Mouse (Mus musculus): Measurements from ENCODE around the gene Hist1h2ag. TPM values are rescaled to one million over a fixed set of nuclear protein-coding genes. Genes with fewer than 3 reads are reported as not detected.

Hist1h2ag gene
- total RNA-seq, 2 experiments from 2014 or later, result 142 to 3,967 TPM

DNA sequence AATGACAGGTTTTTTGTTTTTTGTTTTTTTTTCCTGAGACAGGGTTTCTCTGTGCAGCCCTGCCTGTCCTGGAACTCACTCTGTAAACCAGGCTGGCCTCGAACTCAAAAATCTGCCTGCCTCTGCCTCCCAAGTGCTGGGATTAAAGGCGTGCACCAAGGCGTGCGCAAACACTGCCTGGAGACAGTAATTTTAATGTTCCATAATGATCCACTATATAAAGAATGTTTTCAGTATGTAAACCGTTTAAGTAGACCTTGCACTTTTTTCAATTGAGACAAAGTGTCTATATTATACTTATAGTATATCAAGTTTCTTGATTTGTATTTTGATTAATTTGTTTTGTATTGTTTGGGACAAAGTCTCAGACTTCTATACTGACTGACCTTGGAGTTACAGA, 3.4 kb downstream of the Hist1h2ag start:
- no peak for ATAC-seq (replicated peaks; ENCODE audit: low FRiP score, poor library complexity, severe bottlenecking)

DNA sequence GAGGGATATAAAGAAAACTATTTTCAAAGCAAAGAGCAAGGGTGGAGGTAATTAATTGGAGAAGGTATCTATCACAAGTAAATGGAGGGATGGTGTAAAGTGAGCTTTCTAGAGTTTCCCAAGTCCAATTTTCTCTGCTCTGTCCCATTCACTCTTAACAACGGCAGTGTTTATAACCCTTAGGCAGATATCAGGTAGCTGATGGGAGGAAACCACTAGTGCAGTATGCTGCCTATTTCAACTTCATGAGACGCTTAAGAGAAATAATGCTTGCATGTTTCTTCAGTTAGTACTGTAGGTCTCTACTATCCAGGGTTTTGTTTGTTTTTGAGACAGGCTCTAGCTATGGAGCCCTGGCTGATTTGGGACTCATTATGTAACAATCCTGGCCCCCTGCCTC, 5.3 kb downstream of the Hist1h2ag start:
- no peak for ATAC-seq (replicated peaks; ENCODE audit: low FRiP score, poor library complexity, severe bottlenecking)

DNA sequence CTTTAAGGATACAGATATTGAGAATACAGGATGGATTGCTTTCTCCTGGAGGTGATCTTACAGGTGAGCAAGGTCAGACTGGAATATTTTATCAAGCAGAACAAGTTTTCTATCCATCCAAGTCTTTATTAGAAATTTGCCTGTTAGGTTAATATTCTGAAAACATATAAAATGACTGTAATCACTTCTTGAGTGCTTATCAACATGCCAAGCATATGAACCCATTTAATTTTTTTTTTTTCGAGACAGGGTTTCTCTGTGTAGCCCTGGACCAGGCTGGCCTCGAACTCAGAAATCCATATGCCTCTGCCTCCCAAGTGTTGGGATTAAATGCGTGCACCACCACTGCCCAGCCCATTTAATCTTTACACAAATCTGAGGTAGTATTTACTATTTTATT, 5.8 kb downstream of the Hist1h2ag start:
- no peak for ATAC-seq (replicated peaks; ENCODE audit: low FRiP score, poor library complexity, severe bottlenecking)

DNA sequence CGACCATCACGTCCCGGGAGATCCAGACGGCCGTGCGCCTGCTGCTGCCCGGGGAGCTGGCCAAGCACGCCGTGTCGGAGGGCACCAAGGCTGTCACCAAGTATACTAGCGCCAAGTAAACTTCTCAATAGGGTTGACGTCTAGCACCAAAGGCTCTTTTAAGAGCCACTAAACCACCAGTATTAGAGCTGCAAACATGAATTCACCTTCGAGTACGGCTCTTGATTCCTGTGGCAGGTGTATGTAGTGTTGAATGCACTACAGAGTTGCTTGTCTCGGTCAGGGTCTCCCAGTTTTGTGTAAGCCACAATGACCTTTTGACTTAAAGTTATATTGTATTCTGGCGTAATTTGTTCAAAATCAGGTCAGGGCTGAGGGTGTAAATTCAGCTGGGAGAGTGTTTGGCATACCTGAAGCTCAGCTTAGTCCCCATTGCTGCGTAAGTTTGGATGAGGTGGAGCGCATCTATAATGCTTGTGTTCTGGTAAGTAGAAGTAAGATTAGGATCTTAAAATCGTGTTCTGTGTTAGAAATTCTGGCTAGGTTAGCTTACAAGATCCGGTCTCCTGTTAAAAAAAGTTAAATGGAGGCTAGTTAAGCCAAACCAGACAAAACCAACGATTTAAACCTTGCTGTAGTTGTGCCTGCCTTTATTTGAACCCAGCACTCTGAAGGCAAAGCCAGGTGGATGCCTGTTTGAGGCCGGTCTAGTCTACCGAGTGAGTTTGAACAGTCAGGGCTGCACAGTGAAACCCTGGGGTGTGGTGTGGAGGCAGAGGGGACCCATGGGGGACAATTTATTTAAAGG, 6.4 kb downstream of the Hist1h2ag start:
- ATAC-seq (replicated peaks; ENCODE audit: low FRiP score, poor library complexity, severe bottlenecking), result peak; percentile 35

DNA sequence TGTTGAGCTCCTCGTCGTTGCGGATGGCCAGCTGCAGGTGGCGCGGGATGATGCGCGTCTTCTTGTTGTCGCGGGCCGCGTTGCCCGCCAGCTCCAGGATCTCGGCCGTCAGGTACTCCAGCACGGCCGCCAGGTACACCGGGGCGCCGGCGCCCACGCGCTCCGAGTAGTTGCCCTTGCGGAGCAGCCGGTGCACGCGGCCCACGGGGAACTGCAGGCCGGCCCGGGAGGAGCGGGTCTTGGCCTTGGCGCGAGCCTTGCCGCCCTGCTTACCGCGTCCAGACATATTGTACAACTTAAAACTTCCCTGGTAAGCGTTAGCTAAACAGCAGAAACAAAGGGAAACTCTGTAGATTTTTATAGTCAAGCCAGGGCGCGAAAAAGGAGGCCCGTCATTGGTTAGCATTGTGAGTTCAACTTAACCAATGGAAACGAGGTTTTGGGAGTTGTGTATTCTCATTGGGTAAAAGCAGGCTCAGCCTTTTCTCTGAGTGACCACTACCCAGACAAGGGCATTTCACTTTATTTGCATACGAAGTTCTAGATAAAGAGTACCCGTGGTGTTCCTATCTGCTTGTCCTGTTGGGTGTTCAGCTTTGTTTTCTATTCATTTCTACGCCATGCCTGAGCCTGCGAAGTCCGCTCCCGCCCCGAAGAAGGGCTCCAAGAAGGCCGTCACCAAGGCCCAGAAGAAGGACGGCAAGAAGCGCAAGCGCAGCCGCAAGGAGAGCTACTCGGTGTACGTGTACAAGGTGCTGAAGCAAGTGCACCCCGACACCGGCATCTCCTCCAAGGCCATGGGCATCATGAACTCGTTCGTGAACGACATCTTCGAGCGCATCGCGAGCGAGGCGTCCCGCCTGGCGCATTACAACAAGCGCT, 7.2 kb downstream of the Hist1h2ag start, which contains the start of the genes Hist1h2ah and Hist1h2bk:
Gene Hist1h2ah (minus strand): TSS at position 302 of the 882 bp plus-strand sequence.
Gene Hist1h2bk (plus strand): TSS at position 604 of the 882 bp plus-strand sequence.
- ATAC-seq (replicated peaks; ENCODE audit: low FRiP score, poor library complexity, severe bottlenecking), result peak; percentile 83

DNA sequence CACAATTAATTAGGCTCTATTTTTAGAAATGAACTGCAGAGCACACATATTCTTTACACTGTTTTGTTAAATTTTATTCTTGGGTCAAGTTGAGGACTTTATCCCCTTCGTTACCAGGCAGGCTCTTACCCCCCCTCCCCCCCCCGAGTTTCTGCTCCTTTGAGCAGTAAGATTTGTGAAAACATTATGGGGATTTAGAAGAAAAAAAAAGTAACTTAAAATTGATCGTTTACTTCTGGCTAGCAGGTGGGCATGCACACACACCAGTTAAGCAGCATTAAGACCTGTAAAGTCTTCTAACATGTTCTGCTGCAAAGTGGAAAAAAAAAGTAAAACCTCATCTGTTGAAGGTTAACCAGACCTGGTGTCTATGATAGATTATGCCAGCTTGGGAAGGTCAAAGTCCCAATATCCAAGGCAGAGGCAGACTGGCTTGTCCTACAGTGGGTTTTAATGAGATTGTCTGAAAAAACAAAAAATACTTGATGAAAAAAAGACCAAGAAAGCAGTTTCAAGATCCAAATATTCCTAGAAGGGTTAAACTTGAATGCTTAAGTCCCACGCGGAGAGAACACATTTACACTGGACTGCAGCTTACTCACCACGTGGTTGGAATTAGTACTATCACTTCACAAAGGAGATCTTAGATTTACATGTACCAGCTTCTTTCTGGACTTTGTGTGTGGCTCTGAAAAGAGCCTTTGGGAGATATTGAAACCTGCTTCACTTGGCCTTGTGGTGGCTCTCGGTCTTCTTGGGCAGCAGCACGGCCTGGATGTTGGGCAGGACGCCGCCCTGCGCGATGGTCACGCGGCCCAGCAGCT, 8.1 kb downstream of the Hist1h2ag start:
- ATAC-seq (replicated peaks; ENCODE audit: low FRiP score, poor library complexity, severe bottlenecking), result no peak

DNA sequence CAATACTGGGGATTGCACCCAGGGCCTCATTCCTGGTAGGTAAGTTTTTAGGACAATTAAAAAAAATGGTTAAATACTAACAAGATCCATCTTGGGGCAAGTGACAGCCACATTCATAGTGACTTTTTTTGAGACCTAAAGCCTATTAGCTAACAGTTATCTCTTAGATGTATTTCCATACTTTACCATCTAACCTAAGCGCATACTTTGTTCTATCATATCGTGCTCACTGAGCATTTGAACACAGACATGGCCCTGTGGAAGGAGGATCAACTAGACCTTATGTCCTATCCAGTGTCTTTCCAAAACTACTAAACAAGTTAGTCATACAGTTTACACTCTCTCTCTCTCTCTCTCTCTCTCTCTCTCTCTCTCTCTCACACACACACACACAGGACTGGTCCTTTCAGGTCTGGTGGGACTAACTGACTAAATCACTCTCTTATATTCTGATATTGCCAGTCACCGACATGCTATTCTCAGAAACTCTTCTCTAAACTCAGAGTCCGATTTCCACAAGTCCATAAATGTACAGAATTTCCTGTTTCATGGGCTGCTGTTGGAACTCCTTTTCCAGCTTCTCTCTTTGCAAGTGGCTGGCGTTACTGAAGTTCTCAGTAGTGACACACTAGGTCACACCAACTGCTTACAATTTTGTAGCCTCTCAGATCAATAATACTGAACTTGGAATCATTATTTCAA, 8.9 kb downstream of the Hist1h2ag start:
- ATAC-seq (replicated peaks; ENCODE audit: low FRiP score, poor library complexity, severe bottlenecking), result no peak

DNA sequence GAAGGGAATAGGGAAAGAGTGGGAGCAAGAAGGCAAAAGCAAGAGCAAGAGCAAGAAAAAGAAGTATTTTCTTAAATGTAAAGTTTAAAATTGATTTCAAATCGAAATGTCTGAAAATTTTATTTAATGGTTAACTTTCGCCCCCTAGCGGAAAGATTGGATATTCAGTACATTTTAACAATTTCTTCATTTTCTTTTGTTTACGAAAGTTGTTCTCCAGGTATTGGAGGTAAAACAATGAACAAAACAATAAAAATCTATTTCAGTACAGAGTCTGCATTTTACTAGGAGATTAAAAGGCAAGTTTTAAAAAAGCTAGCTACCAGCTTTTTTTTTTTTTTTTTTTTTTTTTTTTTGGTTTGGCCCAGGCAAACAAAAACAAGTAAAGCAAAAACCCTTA, 12.3 kb downstream of the Hist1h2ag start:
- ATAC-seq (replicated peaks; ENCODE audit: low FRiP score, poor library complexity, severe bottlenecking), result no peak

DNA sequence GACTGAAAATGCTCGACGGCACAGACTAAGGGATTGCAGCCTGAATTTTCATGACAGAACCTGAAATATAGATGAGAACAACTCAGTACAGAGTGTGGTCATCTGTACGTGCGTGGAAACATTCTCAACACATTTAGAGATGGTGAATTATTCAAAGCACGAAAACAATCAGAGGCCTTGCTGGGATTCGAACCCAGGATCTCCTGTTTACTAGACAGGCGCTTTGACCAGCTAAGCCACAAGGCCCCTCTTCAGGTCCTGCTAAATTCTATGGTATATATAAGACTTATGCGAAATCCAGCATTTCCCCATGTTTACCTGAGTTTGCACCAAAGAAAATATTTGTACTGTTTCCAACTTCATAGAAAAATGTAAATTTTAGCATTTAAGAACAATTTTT, 12.8 kb downstream of the Hist1h2ag start:
- ATAC-seq (replicated peaks; ENCODE audit: low FRiP score, poor library complexity, severe bottlenecking), result no peak

DNA sequence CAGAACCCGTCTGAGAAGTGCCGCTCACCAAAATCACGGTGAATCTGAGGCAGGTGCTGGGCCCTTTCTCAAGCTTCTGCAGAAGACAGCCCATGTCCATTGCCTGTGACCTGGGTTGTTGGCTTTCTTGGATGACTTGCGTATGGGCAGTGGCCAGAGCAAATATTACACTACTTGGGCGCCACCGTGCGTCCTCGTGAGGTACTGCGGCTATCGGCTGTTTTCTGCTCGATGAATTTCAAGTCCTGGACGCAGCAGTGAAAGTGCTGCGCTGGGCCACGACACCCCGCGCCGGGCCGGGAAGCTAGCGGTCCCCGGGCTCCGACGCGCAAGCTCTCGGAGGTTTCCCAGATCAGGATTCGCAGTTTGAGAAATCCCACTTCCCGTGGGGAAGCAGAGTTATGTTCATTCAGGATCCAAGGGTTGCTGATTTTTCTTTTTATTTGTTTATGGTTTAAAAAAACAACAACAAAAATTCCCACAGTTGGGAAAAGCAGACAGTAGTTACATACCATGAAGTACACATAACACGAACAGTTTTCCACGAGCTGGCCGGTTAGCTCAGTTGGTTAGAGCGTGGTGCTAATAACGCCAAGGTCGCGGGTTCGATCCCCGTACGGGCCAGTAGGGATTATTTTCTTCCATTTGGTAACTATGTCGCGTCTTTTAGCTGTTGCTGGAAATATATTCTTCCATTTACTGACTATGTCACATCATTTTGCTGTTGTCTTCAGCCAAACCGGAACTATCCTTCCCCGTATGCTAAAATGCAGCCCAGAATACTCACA, 13.9 kb downstream of the Hist1h2ag start:
- ATAC-seq (replicated peaks; ENCODE audit: low FRiP score, poor library complexity, severe bottlenecking), result peak; percentile 87

DNA sequence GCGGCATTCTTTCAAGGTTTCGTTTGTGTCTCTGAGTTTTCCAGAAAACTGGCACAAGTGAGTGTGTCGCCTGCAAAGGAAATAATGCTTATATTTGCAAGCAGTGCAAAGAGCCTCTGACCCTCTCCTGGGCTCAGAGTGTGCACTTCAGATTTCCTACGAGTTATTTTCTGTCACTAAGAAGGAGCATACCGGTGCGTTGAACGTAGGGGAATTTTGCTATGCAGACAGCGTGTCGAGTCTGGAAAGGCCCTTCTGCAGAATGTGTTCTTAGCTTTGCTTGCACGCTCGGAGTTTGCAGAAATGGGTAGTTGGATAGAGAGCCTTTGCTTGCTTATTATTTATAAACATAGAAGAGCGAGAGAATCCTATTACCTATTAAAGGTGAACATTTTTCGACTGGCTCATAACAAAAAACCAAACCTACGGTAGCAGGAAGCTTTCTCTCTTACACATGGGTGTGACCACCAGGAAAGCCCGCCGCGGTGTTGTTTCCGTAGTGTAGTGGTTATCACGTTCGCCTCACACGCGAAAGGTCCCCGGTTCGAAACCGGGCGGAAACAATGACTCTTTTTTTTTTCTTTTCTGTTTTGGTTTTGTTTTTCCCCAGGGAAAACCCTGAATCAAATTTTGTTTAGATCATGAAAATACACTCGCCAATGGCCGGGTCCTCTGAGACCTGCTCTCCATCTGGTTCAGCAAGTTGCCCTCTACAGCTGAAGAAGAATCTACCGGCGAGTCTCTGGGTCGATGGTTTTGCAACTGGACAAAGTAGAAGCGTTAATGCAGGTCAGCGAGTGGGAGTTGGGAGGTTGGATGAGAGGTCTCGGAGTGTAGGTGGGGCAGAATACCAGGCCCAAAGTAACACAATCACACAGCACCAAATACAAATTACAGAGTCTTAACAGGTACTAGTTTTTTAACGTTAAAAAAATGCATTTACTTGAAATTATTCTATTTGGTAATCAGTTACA, 16.4 kb downstream of the Hist1h2ag start:
- ATAC-seq (replicated peaks; ENCODE audit: low FRiP score, poor library complexity, severe bottlenecking), result peak; percentile 56

DNA sequence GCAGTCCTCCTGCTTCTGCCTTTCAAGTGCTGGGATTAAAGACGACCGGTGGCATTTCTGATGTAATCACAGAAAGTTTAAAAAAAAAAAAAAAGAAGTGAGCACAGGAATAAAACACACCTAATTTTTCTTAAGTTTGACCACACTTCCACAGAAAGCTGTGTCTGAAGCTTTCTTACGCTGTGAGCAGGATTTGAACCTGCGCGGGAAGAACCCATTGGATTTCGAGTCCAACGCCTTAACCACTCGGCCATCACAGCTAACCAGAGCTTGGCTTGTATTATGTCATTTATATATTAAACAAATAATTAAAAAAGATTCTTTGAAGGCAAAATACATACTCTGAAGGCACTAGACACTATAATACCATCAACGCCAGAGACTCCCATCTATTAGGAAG, 20.5 kb downstream of the Hist1h2ag start:
- ATAC-seq (replicated peaks; ENCODE audit: low FRiP score, poor library complexity, severe bottlenecking), result peak; percentile 65

DNA sequence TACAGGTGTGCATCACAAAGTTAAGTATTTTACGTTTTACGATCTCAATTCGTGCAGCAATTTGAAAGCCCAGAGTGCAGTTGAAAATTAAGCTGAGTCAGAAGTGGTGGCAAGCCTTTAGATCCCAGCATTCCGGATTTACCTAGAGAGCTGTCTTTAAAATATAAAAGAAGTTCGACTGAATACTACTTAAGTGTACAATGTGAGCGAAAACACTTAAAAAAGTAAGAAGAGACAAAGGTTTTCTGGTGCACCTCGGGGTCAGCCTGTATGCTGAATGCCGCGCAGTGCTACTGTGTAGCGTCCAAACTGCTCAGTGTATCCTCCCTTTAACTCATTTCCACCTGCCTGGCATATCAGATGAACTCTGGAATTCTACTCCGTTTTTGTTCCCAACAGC, 21.2 kb downstream of the Hist1h2ag start:
- ATAC-seq (replicated peaks; ENCODE audit: low FRiP score, poor library complexity, severe bottlenecking), result peak; percentile 60

DNA sequence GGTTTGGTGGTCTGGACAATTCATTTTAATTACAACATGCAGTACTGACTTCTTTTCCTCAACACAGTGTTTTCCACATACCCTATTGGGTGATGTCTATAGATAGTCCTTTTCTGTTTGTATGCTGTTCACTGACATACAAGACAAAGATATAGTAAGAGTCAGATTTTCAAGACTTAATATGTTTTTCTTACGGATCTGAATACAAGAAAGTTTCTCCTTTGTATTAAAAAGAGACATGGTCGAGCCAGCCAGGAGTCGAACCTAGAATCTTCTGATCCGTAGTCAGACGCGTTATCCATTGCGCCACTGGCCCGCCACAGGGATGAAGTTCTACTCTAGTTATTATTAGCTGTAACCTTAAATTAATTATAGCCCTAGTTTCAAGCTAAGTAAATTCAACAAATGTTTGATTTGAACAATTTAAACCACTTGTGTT, 21.8 kb downstream of the Hist1h2ag start:
- peak; percentile 40 for ATAC-seq (replicated peaks; ENCODE audit: low FRiP score, poor library complexity, severe bottlenecking)

DNA sequence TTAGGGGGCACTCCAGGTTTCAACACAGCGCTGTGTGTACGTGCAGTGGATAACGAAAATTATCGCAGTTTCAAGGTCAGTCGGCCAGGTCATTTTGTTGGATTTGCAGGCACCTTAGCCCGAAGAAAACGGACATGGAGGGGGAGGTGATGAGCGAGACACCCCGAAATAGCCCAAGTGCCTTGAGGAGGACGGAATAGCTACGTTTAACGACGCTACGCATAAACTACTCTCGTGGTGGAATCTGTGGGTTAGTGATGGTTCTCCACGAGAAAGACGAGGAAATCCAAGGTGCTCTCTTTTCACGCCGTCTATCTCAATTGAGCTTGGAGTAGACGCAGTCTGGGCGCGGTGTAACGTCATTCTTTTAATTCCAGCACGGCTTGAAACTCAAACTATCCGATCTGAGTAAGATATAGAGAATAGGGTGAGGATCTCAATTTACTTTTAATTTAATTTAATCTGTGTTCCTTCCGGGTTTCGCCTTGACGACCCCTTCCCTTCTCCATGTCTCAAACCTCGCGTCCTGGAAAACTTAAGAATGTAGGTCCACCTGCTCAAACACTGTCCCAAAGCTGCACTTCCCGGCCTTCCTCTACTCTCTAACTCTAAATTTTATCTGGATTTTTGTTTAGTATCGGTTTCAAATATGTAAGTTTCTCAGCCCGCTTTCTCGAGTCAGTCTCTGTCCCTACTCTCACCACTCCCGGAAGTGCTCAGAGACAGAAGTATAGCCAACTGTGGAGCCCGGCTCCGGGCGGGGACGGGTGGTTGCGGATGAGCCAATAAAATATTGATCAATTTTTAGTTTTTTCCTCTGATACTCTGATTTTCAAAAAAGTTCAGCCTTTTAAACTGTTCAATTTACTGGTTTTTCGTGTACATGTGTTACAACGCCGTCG, 22.6 kb downstream of the Hist1h2ag start:
- ATAC-seq (replicated peaks; ENCODE audit: low FRiP score, poor library complexity, severe bottlenecking), result peak; percentile 68

All from erythroid progenitor cell, adult 5-6 weeks (primary cell).